Mouse (Mus musculus): ENCODE measurements around the gene Tk1. TPM values are rescaled to one million over a fixed set of nuclear protein-coding genes. Genes with fewer than 3 reads are reported as not detected.
A peak's percentile ranks its signal among the peaks of the same experiment; 100 is the strongest.
"Not testable (repeated sequence)": the region's sequence is repeated elsewhere in the genome, so short reads cannot be mapped to it uniquely, and the experiment has no call there.

Tk1 gene
- polyA plus RNA-seq, 2 experiments from 2014 or later = 52.4 to 88.7 TPM

DNA sequence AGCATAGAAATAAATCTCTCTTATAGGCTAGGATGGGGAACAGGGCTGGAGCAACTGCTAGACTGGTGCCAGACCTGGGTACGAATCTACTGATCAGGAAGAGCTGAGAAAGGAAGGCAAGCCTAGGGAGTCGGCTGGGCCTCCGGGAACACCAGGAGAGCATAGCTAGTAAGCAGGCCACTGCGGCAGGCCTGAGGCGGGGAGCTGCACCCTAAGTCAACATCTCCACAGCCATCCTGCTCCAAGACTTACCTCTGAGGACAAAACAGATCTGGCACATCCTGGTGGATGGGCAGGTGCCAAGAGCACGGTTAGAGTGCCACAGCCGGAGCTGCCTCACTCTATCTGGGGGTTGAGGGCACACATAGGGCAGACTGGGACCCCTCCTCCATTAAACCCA is 5.7 kb downstream of the Tk1 start:
- ATAC-seq = no peak

DNA sequence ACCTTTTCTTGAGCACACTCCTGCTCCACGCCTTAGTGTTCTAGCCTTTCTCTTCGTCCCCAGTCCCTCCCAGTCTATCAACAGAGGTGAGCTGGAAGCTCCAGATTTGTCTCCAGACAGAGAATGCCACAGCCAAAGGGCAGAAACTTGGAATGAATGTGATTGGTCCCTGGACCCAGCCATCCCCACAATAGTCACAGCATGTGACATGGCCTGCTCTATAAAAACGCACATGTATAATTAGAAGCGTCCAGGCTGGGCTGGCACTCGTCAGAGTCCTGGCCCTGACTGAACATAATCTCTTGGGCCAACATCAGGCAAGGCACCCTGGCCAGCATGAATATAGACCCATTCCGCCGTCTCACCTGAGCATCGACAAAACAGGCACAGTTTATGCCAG is 6.8 kb downstream of the Tk1 start:
- ATAC-seq = no peak

DNA sequence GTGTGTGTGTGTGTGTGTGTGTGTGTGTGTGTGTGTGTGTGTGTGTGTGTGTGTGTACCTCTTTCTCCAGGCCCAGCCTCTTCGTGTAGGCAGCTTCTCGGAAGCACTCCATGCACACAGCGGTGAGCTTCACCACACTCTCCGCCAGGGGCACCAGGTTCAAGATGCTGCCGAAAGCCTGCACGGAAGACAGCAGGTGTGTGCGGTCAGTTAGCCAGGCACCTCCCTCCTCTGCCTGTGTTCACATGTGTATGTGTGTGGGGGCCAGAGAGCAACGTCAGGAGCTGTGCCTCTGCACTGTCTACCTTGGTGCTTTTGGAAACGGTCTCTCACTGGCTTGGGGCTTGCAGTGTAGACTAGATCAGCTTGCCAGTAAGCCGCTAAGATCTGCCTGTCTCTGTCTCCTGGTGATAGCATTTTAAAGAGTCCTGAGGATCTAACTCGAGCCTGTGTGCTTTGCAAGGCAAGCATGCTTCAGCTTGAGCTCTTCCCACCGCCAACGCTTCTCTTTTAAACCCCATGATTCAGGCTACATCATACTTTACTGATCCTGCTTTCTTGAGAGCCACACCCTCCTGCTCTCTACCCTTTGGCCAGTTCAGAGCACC is 9.4 kb downstream of the Tk1 start:
- no peak for ATAC-seq

DNA sequence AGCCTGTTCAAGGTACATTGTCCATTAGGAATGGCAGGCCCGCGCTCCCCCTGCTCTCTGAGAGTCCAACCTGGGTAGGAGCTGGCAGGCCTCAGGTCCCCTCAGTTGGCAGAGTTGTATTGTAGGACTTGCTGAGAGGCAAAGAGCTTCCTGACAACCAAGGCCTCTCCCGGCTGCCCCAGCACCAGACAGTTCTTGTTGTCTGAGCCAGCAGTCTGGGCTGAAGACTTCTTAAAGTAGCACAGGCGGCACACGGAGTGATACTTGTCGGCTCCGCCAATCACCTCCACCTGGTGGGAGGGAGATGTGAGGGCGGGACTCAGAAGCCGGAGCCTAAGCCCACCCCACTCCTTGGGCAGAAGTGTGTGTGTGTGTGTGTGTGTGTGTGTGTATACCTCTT is 10.0 kb downstream of the Tk1 start:
- not testable (repeated sequence) for ATAC-seq

DNA sequence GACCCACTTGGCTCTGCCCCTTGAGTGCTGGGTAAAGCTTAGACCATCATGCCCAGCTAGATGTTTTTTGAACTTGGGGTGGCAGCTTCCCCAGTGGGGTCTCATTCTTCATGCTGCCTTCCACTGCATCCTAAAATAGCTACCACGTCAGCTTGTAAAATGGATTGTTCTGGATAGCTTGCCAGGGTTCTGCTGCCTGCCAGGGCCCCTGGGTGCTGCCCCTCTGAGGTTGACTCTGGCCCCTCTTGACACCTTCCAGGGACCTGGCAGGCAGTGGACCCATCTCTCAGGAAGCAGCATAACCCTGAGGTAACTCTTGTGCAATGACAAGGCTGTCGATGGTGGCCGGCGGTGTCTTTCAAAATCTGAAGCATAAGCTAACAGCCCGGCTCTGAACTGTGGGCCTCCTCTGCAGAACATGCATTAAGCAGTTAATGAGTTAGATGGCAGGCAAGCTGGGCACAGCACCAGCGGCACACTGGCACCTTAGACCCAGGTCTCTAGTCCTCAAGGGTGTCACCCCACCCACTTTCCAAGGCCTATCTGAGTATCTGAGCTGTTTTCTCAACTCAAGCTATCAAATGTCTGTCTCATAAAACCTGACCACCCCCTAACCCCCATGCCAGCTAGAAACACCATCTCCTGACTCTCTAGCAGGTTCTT is 11.1 kb downstream of the Tk1 start:
- ATAC-seq = no peak

DNA sequence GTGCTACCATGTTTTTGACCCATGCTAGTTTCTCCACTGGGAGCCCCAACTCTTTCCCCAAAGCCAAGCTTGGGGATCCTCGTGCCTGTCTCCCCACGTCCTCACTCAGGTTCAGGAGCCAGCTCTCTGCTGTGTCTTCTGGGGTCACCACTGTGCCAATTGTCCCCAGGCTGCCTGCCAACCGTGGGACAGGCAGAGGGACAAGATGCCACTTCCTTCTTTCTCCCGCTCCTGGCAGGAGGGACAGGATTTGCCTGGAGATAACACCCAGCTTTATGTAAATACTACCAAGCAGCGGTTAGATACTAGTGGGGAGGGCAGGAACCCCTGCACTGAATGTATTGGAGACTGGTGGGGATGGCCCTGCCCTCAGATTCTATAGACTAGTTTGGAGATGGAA is 12.0 kb downstream of the Tk1 start:
- ATAC-seq = no peak

DNA sequence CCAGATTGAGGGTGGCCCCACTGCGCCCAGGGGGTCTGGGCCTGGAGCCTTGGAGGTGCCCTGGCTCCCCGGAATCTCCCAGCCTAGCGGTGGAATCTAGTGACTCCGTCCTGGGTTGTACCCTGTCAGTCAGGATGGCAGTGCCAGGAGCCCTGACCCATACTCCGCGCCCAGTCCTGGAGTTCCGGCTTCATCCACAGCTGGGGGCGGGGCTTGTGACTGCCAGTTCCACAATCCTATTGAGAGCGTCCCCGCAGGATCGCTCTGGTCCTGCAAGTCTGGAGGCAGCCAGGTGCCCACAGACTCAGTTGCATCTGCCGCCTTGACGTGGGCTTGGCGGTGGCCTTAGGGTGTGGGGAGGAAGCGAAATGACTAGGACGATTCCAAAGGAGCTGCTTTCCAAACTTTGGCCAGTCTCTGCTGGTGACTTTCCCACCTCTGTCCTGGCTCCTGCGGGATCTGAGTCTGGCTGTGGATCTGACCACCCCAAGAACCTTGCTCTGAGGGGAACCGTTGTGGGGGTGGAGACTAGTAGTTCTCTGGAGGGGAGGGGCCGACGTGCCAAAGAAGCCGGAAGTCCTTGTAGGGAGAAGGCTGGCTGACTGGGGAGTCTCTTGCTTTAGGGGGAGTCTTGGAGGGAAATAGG is 15.4 kb downstream of the Tk1 start:
- ATAC-seq = peak; percentile 74

DNA sequence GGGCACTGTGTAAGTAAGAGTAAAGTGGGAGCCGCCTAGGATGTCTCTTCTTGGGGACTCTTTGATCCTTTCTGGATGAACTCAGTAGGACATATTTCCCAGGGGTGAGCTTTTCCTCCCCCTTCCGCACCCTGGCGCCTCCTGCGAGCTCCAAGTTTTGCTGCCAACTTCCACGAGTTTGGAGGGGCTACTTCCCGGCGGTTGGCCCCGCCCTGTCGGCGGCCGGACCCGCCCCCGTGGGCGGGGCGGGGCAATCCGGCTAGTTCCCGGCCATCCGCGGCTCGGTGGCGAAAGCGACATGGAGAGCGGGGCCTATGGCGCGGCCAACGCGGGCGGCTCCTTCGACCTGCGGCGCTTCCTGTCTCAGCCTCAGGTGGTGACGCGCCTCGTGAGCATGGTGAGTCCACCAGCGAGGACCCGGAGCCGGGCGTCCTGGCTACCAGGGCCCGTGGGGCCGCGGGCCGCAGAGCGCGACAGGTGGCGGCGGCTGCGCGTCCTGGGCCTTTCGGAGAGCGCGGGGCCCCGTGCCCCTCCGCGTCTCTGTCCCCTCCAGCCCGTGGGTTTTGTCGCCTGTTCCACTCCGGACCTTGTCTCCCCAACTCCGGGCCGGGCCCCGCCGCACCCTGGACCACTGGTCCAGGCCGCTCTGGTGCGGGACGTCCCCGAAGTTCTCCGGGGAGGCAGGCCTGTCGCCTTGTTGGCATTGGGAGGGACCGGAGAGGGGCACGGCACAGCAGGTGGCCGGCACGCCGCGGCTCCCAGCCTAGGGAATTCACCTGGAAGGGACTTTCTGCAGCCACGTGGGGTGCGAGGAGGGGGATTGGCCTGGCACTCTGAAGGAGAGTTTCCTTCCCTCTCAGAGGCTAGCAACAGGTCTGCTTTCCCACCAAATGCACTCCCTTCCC is 16.2 kb downstream of the Tk1 start, which contains the start of the genes Gm20708 and Syngr2:
Gene Gm20708, plus strand, starts transcription at position 262 of the 905 bp plus-strand sequence.
Gene Syngr2, plus strand, starts transcription at position 262 of the 905 bp plus-strand sequence.
- ATAC-seq = peak; percentile 38

DNA sequence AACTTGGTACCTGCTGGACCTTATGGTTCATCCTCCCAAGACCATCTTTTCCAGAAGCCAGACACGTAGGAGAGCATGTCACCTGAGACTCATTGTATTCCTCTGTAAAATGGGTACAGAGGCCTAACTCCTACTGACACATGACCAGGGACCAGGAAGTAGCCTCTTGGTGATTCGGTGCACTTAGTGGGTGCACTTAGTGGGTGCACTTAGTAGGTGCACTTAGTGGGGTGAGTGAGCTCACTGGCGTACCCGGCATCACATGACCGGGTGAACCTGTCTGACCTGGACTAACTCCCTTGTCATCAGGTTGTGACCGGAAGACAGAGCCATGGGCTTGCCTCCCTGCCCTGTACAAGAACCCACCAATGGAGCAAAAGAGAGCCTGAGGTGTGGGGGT is 19.1 kb downstream of the Tk1 start:
- ATAC-seq = no peak

DNA sequence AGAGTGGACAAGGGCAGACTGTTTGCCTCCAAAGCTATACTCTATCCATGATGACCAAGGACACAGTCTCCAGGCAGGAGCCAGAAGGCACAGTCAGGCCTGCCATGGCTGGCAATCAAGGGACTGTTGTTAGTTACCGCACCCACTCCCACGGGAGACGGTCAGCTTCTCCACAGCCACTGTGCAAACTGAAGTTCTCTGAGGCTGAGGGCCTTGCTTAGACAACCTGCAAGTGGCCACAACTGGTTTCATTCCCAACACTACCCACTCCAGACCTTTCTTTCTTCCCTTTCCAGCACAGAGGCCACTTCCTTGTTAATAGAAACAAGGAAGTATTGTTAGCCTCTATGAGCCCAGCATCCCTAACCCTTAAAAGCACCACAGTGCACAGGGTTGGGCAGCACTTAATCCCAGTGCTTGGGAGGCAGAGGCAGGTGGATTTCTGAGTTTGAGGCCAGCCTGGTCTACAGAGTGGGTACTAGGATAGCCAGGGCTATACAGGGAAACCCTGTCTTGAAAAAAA is 22.7 kb downstream of the Tk1 start:
- ATAC-seq = no peak

DNA sequence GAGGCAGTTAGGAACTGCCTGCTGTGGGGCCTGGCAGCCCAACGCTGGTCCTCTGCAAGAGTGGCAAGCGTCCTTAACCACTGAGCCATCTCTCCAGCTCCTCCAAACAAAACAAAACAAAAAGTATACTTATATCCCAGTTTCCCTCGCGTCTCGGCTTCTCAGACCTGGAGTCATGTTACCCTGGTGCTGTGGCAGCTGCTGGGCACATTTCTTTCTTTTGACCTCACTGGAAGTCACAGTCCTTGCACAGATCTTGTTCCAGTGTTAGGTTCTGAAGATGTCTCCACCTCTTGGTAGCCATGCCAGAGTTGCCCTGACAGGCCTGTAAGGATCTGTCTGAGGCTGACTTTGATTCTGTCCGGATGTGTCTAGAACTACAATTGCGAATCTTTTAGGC is 24.2 kb downstream of the Tk1 start:
- ATAC-seq = no peak

DNA sequence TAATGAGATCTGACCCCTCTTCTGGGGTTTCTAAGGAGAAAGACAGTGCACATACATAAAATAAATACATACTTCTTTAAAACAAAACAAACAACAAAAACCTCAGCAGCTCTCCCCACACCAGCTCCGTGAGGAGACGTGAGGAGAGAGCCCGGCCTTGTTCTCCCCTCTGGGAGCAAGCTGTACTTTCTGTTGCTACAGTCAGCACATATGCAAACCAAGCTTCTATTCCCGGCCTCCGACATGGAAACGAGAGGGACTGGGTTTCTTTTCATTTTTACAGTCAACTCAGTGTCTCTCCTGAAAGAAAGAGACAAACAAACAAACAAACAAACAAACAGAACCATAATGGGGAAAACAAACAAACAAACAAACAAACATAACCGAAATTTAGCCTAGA is 25.9 kb downstream of the Tk1 start:
- no peak for ATAC-seq

DNA sequence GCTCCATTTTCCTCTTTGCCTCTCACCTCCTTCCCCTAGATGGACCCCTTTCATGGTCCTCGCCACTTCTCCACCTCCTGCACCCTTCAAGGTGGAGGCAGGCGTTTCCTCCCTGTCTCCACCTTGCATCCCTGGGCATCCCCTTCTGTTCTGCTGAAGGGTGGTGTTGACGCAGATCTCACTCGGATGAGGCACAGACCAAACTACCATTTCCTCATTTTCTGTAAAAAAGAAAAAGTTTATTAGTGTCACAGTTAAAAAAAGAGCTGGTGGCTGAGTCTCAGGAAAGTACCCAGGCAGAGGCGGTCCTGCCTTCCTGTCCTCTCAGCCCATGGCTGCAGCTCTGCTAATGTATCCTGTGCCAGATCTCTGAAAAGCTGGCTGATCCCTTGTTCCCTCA is 26.7 kb downstream of the Tk1 start:
- ATAC-seq = peak; percentile 63

DNA sequence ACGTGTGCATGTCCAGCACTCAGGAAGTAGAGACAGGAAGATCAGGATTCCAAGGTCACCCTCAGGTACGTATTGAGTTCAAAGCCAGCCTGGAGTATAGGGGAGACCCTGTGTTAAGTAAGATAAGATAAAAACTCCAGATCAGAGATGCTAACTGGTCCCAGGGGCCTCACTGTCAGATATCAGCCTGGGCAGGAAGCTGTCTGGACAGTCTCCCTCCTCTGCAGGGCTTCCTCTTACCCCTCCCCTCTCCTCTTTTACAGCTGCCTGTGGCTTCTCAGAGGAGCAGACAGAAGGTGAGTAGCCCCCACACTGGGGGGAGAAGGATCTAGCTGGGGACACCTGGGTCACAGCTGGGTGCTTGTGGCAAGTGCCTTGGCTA is 27.7 kb downstream of the Tk1 start:
- ATAC-seq = peak; percentile 64

DNA sequence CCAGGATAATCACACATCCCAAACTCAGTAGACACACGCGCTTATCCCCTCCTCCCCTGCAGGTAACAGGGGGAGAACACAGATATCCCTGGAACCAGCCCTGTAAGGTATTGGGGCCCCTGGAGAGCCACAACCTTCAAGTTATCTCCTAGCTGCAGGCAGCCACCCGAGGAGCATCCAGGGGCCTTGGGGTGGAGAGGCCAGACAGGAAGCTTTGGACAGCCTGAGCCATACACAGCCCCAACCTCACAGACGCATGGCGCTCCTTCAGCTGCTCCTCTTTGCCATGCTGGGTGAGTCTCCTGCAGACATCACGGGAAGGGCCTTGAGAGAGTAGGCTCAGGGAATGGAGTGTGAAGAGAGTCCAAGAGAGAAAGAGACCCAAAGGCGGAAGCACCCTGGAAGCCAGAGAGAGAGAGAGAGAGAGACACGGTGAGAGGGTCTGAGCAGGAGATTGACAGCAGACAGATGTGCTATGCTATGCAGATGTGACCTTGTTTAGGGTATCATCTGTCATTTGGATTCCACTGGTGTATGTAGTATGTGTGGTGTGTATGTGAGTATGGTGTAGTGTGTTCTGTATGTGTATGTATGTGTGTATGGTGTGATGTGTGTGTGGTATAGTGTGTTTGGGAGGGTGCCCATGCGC is 28.3 kb downstream of the Tk1 start, which contains the start of gene 6030468B19Rik:
Gene 6030468B19Rik, plus strand, starts transcription at position 150 of the 649 bp plus-strand sequence.
- ATAC-seq = no peak

DNA sequence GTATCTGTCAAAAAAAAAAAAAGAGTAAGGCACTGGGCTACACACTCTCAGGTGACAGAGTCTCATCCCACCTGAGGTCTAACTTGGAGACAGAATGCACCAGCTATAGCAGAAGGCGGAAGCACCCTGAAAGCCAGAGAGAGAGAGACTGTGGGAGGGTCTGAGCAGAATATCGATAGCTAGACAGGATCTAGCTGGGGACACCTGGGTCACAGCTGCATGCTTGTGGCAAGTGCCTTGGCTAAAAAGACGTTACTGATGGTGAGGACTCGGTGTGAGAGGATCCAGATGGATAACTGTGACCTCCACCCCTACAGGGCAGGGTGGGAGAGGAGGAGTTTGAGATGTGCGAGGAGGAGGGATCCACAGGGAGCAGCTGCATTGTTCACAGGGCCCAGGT is 28.9 kb downstream of the Tk1 start:
- ATAC-seq = no peak

DNA sequence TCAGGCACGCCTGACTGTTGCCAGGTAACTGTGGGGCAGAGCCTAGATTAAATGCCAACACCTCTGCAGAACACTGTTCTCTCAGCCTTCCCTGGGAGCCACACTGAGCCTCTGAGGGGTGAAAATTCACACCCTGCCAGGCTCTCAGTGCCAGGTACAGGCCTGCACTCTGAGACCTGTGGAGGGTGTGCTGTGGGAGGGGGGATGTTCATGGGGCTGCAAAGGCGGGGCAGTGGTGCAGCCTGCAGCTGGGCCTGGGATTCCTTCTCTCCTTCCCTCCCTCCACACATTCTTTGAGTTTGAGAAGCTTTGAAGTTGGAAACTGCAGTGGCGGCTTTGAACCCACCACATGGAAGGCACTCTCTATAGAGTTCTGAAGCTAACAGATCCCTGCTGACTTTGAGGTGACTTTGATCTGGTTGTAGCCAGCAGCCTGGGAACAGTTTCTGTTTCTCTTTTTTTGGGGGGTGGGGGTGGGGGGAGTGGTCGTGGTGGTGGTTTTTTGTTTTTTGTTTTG is 31.8 kb downstream of the Tk1 start:
- ATAC-seq = no peak

DNA sequence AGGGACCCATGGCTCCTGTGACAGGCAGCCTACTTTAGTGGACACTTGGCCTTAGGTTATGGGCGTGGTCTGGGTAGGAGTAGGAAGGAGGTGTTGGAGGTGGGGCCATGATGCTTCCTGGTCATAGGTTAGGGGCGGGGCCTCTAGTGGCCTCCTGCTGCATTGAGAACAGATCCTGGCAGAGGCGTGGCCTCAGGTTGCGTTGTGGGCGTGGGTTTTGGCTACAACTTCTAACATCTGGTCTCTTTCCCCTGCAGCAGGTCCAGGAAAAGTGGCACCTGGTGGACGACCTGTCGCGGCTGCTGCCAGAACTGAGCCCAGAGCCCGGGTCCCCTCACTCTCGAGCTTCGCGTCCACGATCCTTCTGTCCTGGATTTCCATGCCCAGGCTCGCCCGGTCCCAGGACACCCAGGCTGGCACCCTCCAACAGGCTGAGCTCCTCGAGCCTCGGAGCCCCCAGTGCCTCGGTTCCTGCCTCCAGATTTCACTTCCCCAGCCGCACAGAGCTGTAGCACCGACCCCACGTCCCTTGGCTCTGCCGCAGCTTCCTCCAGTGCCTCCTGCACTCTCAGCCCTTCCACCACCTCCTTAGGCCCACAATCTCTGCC is 33.5 kb downstream of the Tk1 start:
- ATAC-seq = no peak

DNA sequence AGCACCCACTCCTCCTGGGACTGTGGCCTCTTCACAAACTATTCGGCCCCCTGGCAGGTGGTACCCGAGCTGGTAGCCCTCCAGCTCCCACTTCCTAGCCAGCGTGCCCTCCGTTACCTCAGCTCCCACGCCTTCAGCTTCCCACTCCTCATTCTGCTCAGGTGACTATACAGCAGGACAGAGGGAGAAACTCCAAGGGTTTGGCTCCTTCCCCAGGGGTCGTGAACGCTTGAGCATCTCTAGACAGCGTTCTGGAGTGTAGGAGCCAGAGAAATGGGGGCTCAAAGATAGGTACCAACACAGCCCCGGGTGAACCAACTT is 34.5 kb downstream of the Tk1 start:
- no peak for ATAC-seq

DNA sequence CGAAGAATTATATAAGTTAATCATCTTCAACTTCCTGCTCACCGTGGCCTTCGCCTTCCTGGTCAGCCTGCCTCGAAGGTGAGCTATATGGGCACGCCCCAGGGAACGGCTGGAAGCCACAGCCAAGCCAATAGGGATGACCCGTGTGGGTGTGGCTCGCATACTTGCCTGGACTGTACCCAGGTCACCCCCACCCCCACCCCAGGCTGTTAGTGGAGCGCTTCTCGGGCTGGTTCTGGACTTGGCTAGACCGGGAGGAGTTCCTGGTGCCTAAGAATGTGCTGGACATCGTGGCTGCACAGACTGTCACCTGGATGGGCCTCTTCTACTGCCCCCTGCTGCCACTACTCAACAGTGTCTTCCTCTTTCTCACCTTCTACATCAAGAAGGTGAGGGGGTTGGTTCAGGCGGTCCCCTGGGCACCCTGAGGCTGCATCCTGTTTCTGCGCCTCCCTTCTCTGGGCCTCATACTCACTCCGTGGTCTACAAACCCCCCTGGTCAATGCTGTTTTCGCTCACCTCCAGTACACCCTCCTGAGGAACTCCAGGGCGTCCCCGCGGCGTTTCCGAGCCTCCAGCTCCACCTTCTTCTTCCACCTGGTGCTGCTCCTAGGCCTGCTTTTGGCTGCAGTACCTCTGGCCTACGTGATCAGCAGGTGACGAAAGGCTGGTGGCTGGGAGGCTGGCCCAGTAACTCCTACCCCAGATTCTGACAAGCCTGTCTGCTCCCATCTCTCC is 35.0 kb downstream of the Tk1 start:
- no peak for ATAC-seq

DNA sequence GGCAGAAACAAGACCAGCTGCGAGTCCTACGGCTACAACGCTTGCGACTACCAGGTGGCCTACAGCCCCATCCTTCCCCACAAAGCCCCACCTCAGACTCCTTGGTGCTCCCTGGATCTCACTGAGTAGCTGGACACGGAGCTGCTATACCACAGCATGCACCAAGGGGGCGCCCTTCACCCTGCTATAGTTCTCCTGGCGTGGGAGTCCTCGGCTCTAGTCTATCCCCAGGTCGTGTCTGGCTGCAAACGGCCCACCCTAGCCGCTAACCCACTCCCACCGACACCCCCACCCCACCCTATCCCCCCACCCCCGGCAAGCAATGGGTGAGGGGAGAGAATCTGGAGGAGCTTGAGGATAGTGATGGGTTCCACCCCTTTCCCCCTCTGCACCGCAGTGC is 35.6 kb downstream of the Tk1 start:
- no peak for ATAC-seq
